Mouse (Mus musculus): ENCODE measurements at regions not wholly inside any gene's neighbourhood (a gene's known extent, or its start where the extent isn't known, plus 50 kb on each side); places are given as distances from the start of the nearest gene placed in this dataset.

- Histone ChIP-seq H3K27ac (ENCODE audit: low read length) (no peak overlapping the region), H3K9me3 (ENCODE audit: low read length) (no peaks in the 10 kb centered on the region), H3K9ac (replicated peaks; ENCODE audit: low read depth) (no peak overlapping the region), H3K4me2 (replicated peaks; ENCODE audit: low read depth, low read length) (no peak overlapping the region), H3K4me1 (ENCODE audit: insufficient read depth, low read depth, low read length) (no peaks in the 10 kb centered on the region), H3K4me3 (ENCODE audit: low read depth, low read length) (no peak overlapping the region), H3K36me3 (ENCODE audit: insufficient read depth, low read length) (no peaks in the 10 kb centered on the region), H3K27me3 (replicated peaks; ENCODE audit: insufficient read depth, low read length) (no peaks in the 10 kb centered on the region)
- no peak for ATAC-seq
- 62% methylated on average over 3 of the region's 3 CpGs for WGBS
- DNase-seq (ENCODE audit: low spot score) = peak; percentile 58
- TF ChIP-seq EP300 (IDR thresholded peaks at IDR 0.05) = 0 out of 2 replicates have a peak, but pooled peaks have one; percentile 13
- no peak for TF ChIP-seq CTCF (IDR thresholded peaks at IDR 0.05)
Measured at GRCm38 (mm10) chr8:97733338-97733737, 1682.9 kb downstream of the Cdh8 start.

- 69% methylated on average over 4 of the region's 4 CpGs for WGBS
- TF ChIP-seq EP300 (IDR thresholded peaks at IDR 0.05) = no peak
- no peak for TF ChIP-seq CTCF (IDR thresholded peaks at IDR 0.05)
- no peaks in the 10 kb centered on the region for H3K36me3 ChIP-seq (ENCODE audit: insufficient read depth, low read length)
- no peak overlapping the region for H3K4me3 ChIP-seq (ENCODE audit: low read depth, low read length)
- no peaks in the 10 kb centered on the region for H3K9me3 ChIP-seq (ENCODE audit: low read length)
- H3K4me2 ChIP-seq (replicated peaks; ENCODE audit: low read depth, low read length) = no peak overlapping the region
- no peak overlapping the region for H3K27ac ChIP-seq (ENCODE audit: low read length)
- no peak overlapping the region for H3K9ac ChIP-seq (replicated peaks; ENCODE audit: low read depth)
- no peaks in the 10 kb centered on the region for H3K4me1 ChIP-seq (ENCODE audit: insufficient read depth, low read depth, low read length)
- no peaks in the 10 kb centered on the region for H3K27me3 ChIP-seq (replicated peaks; ENCODE audit: insufficient read depth, low read length)
- ATAC-seq (no peak), DNase-seq (ENCODE audit: low spot score) (no peak)
Measured at GRCm38 (mm10) chr8:97722627-97723026, 1693.6 kb downstream of the Cdh8 start.

GRCm38 (mm10) chr8:97701706-97702105 is 1714.6 kb downstream of the Cdh8 start:
- DNase-seq (ENCODE audit: low spot score) (no peak), ATAC-seq (no peak)
- H3K27me3 ChIP-seq (replicated peaks; ENCODE audit: insufficient read depth, low read length) = no peaks in the 10 kb centered on the region
- H3K4me3 ChIP-seq (ENCODE audit: low read depth, low read length) = no peak overlapping the region
- TF ChIP-seq EP300 (IDR thresholded peaks at IDR 0.05) (no peak), CTCF (IDR thresholded peaks at IDR 0.05) (no peak)
- H3K27ac ChIP-seq (ENCODE audit: low read length) = no peak overlapping the region
- H3K4me2 ChIP-seq (replicated peaks; ENCODE audit: low read depth, low read length) = no peak overlapping the region
- no peaks in the 10 kb centered on the region for H3K9me3 ChIP-seq (ENCODE audit: low read length)
- H3K36me3 ChIP-seq (ENCODE audit: insufficient read depth, low read length) = no peaks in the 10 kb centered on the region
- H3K4me1 ChIP-seq (ENCODE audit: insufficient read depth, low read depth, low read length) = no peaks in the 10 kb centered on the region
- 96% methylated on average over 1 of the region's 1 CpGs for WGBS
- H3K9ac ChIP-seq (replicated peaks; ENCODE audit: low read depth) = no peak overlapping the region

GRCm38 (mm10) chr8:97664404-97664803 is 1751.9 kb downstream of the Cdh8 start:
- whole genome bisulfite sequencing = 85% methylated on average over 2 of the region's 2 CpGs
- no peaks in the 10 kb centered on the region for H3K9me3 ChIP-seq (ENCODE audit: low read length)
- DNase-seq (ENCODE audit: low spot score) = no peak
- no peak overlapping the region for H3K4me3 ChIP-seq (ENCODE audit: low read depth, low read length)
- no peak for ATAC-seq
- H3K36me3 ChIP-seq (ENCODE audit: insufficient read depth, low read length) = no peaks in the 10 kb centered on the region
- H3K4me1 ChIP-seq (ENCODE audit: insufficient read depth, low read depth, low read length) = no peaks in the 10 kb centered on the region
- H3K27ac ChIP-seq (ENCODE audit: low read length) = no peak overlapping the region
- H3K9ac ChIP-seq (replicated peaks; ENCODE audit: low read depth) = no peak overlapping the region
- no peak for TF ChIP-seq CTCF (IDR thresholded peaks at IDR 0.05)
- no peak for TF ChIP-seq EP300 (IDR thresholded peaks at IDR 0.05)
- H3K4me2 ChIP-seq (replicated peaks; ENCODE audit: low read depth, low read length) = no peak overlapping the region
- H3K27me3 ChIP-seq (replicated peaks; ENCODE audit: insufficient read depth, low read length) = no peaks in the 10 kb centered on the region

GRCm38 (mm10) chr8:97662144-97662543 is 1754.1 kb downstream of the Cdh8 start:
- WGBS = 84% methylated on average over 2 of the region's 2 CpGs
- Histone ChIP-seq H3K4me3 (ENCODE audit: low read depth, low read length) (no peak overlapping the region), H3K4me2 (replicated peaks; ENCODE audit: low read depth, low read length) (no peak overlapping the region), H3K27me3 (replicated peaks; ENCODE audit: insufficient read depth, low read length) (no peaks in the 10 kb centered on the region), H3K9ac (replicated peaks; ENCODE audit: low read depth) (no peak overlapping the region), H3K36me3 (ENCODE audit: insufficient read depth, low read length) (no peaks in the 10 kb centered on the region), H3K9me3 (ENCODE audit: low read length) (no peaks in the 10 kb centered on the region), H3K27ac (ENCODE audit: low read length) (no peak overlapping the region), H3K4me1 (ENCODE audit: insufficient read depth, low read depth, low read length) (no peaks in the 10 kb centered on the region)
- no peak for DNase-seq (ENCODE audit: low spot score)
- TF ChIP-seq EP300 (IDR thresholded peaks at IDR 0.05) = no peak
- no peak for TF ChIP-seq CTCF (IDR thresholded peaks at IDR 0.05)
- no peak for ATAC-seq

- no peak overlapping the region for H3K4me2 ChIP-seq (replicated peaks; ENCODE audit: low read depth, low read length)
- no peaks in the 10 kb centered on the region for H3K27me3 ChIP-seq (replicated peaks; ENCODE audit: insufficient read depth, low read length)
- TF ChIP-seq CTCF (IDR thresholded peaks at IDR 0.05) (no peak), EP300 (IDR thresholded peaks at IDR 0.05) (no peak)
- no peaks in the 10 kb centered on the region for H3K36me3 ChIP-seq (ENCODE audit: insufficient read depth, low read length)
- 87% methylated on average over 4 of the region's 4 CpGs for WGBS
- no peak overlapping the region for H3K4me3 ChIP-seq (ENCODE audit: low read depth, low read length)
- DNase-seq (ENCODE audit: low spot score) (no peak), ATAC-seq (no peak)
- no peaks in the 10 kb centered on the region for H3K4me1 ChIP-seq (ENCODE audit: insufficient read depth, low read depth, low read length)
- no peaks in the 10 kb centered on the region for H3K9me3 ChIP-seq (ENCODE audit: low read length)
- H3K9ac ChIP-seq (replicated peaks; ENCODE audit: low read depth) = no peak overlapping the region
- H3K27ac ChIP-seq (ENCODE audit: low read length) = no peak overlapping the region
Measured at GRCm38 (mm10) chr8:97651802-97652201, 1763.5 kb upstream of the Got2 start.

- Histone ChIP-seq H3K27ac (ENCODE audit: low read length) (no peak overlapping the region), H3K4me2 (replicated peaks; ENCODE audit: low read depth, low read length) (no peak overlapping the region), H3K9me3 (ENCODE audit: low read length) (no peaks in the 10 kb centered on the region), H3K4me1 (ENCODE audit: insufficient read depth, low read depth, low read length) (no peaks in the 10 kb centered on the region), H3K36me3 (ENCODE audit: insufficient read depth, low read length) (no peaks in the 10 kb centered on the region), H3K27me3 (replicated peaks; ENCODE audit: insufficient read depth, low read length) (no peaks in the 10 kb centered on the region), H3K4me3 (ENCODE audit: low read depth, low read length) (no peak overlapping the region), H3K9ac (replicated peaks; ENCODE audit: low read depth) (no peak overlapping the region)
- DNase-seq (ENCODE audit: low spot score) (no peak), ATAC-seq (no peak)
- TF ChIP-seq CTCF (IDR thresholded peaks at IDR 0.05) (no peak), EP300 (IDR thresholded peaks at IDR 0.05) (no peak)
- 63% methylated on average over 1 of the region's 1 CpGs for WGBS
Measured at GRCm38 (mm10) chr8:97632980-97633379, 1744.6 kb upstream of the Got2 start.

Data from lung, postnatal 0 days (tissue).